Mouse (Mus musculus) olfactory bulb, adult 2 months (tissue): ENCODE measurements around the gene Nkx3-2. TPM values are rescaled to one million over a fixed set of nuclear protein-coding genes. Genes with fewer than 3 reads are reported as not detected.

ENCODE experiments used
- H3K27ac ChIP-seq: fragments of 200-500 bp; 2 replicates; pipeline ENCODE4 v1.5.1; 2012; ENCODE audit warnings: low read depth, low read length; ENCODE audit not compliant: insufficient read depth
- H3K4me1 ChIP-seq: fragments of 200-500 bp; 2 replicates; pipeline ENCODE4 v1.6.1; 2012; ENCODE audit warnings: low read length; ENCODE audit not compliant: control insufficient read depth, insufficient read depth
- H3K4me3 ChIP-seq: fragments of 200-500 bp; 2 replicates; pipeline ENCODE4 v1.5.1; 2012; ENCODE audit warnings: mild to moderate bottlenecking, low read depth, low read length, moderate library complexity; ENCODE audit not compliant: insufficient read depth
- CTCF ChIP-seq: fragments of 200-500 bp; IDR thresholded peaks from 2 replicates; pipeline ENCODE4 v1.5.1; 2012; ENCODE audit warnings: low read depth, mild to moderate bottlenecking, low read length, moderate library complexity; ENCODE audit not compliant: insufficient read depth
- POLR2A ChIP-seq: fragments of 200-500 bp; IDR thresholded peaks from 2 replicates; pipeline ENCODE4 v1.6.1; 2012; ENCODE audit warnings: mild to moderate bottlenecking, low read depth, low read length, moderate library complexity; ENCODE audit not compliant: insufficient read depth
- WGBS: fragments of 180-500 bp; shearing (Covaris S2); methylation state at CpG from one replicate; pipeline ENCODE4 v1.1.7; 2018; 5-methylcytosine and 5-hydroxymethylcytosine counted together
- polyA plus RNA-seq: library from polyadenylated mRNA; stranded (reverse); fragments of >200 nt; gene quantifications from 2 replicates; pipeline ENCODE4 v1.2.4, GENCODE M21; 2012; ENCODE audit warnings: low replicate concordance; ENCODE audit not compliant: missing spikeins, insufficient read depth, insufficient read length

The Nkx3-2 gene
- polyA plus RNA-seq, 1 experiment, result not detected

GRCm38 (mm10) chr5:41790517-41790916, 26.2 kb upstream of the Nkx3-2 start:
- no peaks in the 10 kb centered on the region for H3K4me1 ChIP-seq
- H3K27ac ChIP-seq, result no peak overlapping the region
- WGBS, result 95% methylated on average over 2 of the region's 2 CpGs
- H3K4me3 ChIP-seq, result no peak overlapping the region
- TF ChIP-seq POLR2A (no peak), CTCF (no peak)

GRCm38 (mm10) chr5:41788877-41789276, 24.6 kb upstream of the Nkx3-2 start:
- TF ChIP-seq POLR2A, result no peak
- no peak for TF ChIP-seq CTCF
- WGBS, result 70% methylated on average over 6 of the region's 6 CpGs
- H3K4me3 ChIP-seq, result no peak overlapping the region
- H3K27ac ChIP-seq, result no peak overlapping the region
- no peaks in the 10 kb centered on the region for H3K4me1 ChIP-seq

- no peak overlapping the region for H3K4me3 ChIP-seq
- TF ChIP-seq POLR2A, result no peak
- no peak for TF ChIP-seq CTCF
- 94% methylated on average over 5 of the region's 5 CpGs for WGBS
- no peak overlapping the region for H3K27ac ChIP-seq
- no peaks in the 10 kb centered on the region for H3K4me1 ChIP-seq
Measured at GRCm38 (mm10) chr5:41781890-41782289, 17.6 kb upstream of the Nkx3-2 start.

- TF ChIP-seq CTCF, result no peak
- TF ChIP-seq POLR2A, result no peak
- 73% methylated on average over 3 of the region's 3 CpGs for WGBS
- Histone ChIP-seq H3K27ac (no peak overlapping the region), H3K4me3 (no peak overlapping the region), H3K4me1 (no peaks in the 10 kb centered on the region)
Measured at GRCm38 (mm10) chr5:41780026-41780425, 15.7 kb upstream of the Nkx3-2 start.

GRCm38 (mm10) chr5:41775728-41776127, 11.4 kb upstream of the Nkx3-2 start:
- no peaks in the 10 kb centered on the region for H3K4me1 ChIP-seq
- TF ChIP-seq POLR2A, result no peak
- TF ChIP-seq CTCF, result no peak
- no peak overlapping the region for H3K27ac ChIP-seq
- WGBS, result 77% methylated on average over 6 of the region's 6 CpGs
- no peak overlapping the region for H3K4me3 ChIP-seq

- Histone ChIP-seq H3K4me1 (no peaks in the 10 kb centered on the region), H3K4me3 (no peak overlapping the region), H3K27ac (no peak overlapping the region)
- no peak for TF ChIP-seq POLR2A
- no peak for TF ChIP-seq CTCF
- WGBS, result 79% methylated on average over 3 of the region's 3 CpGs
Measured at GRCm38 (mm10) chr5:41775273-41775672, 11.0 kb upstream of the Nkx3-2 start.

- Histone ChIP-seq H3K4me3 (no peak overlapping the region), H3K4me1 (peaks cover 15% of the 10 kb centered on the region), H3K27ac (no peak overlapping the region)
- WGBS, result 4% methylated on average over 21 of the region's 21 CpGs
- peak; percentile 97 for TF ChIP-seq CTCF
- TF ChIP-seq POLR2A, result no peak
Measured at GRCm38 (mm10) chr5:41768382-41769040, 4.2 kb upstream of the Nkx3-2 start.

- H3K27ac ChIP-seq, result no peak overlapping the region
- TF ChIP-seq CTCF (no peak), POLR2A (no peak)
- peaks cover 18% of the 10 kb centered on the region for H3K4me1 ChIP-seq
- no peak overlapping the region for H3K4me3 ChIP-seq
- 13% methylated on average over 33 of the region's 33 CpGs for WGBS
Measured at GRCm38 (mm10) chr5:41767296-41768200, 3.2 kb upstream of the Nkx3-2 start.

- 7% methylated on average over 27 of the region's 27 CpGs for WGBS
- H3K4me3 ChIP-seq, result no peak overlapping the region
- TF ChIP-seq CTCF, result no peak
- no peak for TF ChIP-seq POLR2A
Measured at GRCm38 (mm10) chr5:41766406-41767010, 2.2 kb upstream of the Nkx3-2 start.

More at GRCm38 (mm10) chr5:41766406-41767010, 2.2 kb upstream of the Nkx3-2 start:
- Histone ChIP-seq H3K27ac (no peak overlapping the region), H3K4me1 (peaks cover 18% of the 10 kb centered on the region)
